Mouse (Mus musculus) layer of hippocampus, postnatal 10 days (tissue): ENCODE measurements at regions not wholly inside any gene's neighbourhood (a gene's known extent, or its start where the extent isn't known, plus 50 kb on each side); places are given as distances from the start of the nearest gene placed in this dataset.

Source experiments
- DNase-seq, 2 experiments: peaks; one replicate each; pipeline ENCODE4 v3.0.0; 2021; ENCODE audit warnings: low spot score in 2 of 2

- no peak for DNase-seq
Measured at GRCm38 (mm10) chr9:79071961-79072360, 456.6 kb downstream of the Cd109 start.

- peak; percentile 11 to 22 for DNase-seq
Measured at GRCm38 (mm10) chr9:79109611-79110010, 494.3 kb downstream of the Cd109 start.

GRCm38 (mm10) chr9:79111326-79111725, 496.0 kb downstream of the Cd109 start:
- DNase-seq: no peak

GRCm38 (mm10) chr9:79140970-79141369, 525.6 kb downstream of the Cd109 start:
- DNase-seq: no peak

- no peak for DNase-seq
Measured at GRCm38 (mm10) chr9:79146004-79146403, 530.7 kb downstream of the Cd109 start.

GRCm38 (mm10) chr9:79165596-79165995, 550.2 kb downstream of the Cd109 start:
- DNase-seq: no peak

- DNase-seq: no peak
Measured at GRCm38 (mm10) chr9:79173036-79173435, 545.6 kb downstream of the Col12a1 start.

- DNase-seq: no peak
Measured at GRCm38 (mm10) chr9:79179954-79180353, 538.7 kb downstream of the Col12a1 start.

GRCm38 (mm10) chr9:79195420-79195819, 523.2 kb downstream of the Col12a1 start:
- no peak for DNase-seq

- no peak for DNase-seq
Measured at GRCm38 (mm10) chr9:79201755-79202154, 516.9 kb downstream of the Col12a1 start.

- no peak for DNase-seq
Measured at GRCm38 (mm10) chr9:79213364-79213763, 505.3 kb downstream of the Col12a1 start.

- DNase-seq: no peak
Measured at GRCm38 (mm10) chr9:79215986-79216385, 502.6 kb downstream of the Col12a1 start.

GRCm38 (mm10) chr9:79216432-79216831, 502.2 kb downstream of the Col12a1 start:
- no peak for DNase-seq

GRCm38 (mm10) chr9:79233081-79233480, 485.6 kb downstream of the Col12a1 start:
- DNase-seq: no peak

- DNase-seq: no peak
Measured at GRCm38 (mm10) chr9:79233751-79234150, 484.9 kb downstream of the Col12a1 start.

- DNase-seq: no peak
Measured at GRCm38 (mm10) chr9:79269646-79270213, 448.9 kb downstream of the Col12a1 start.

- peak; percentile 31 to 43 for DNase-seq
Measured at GRCm38 (mm10) chr9:79270256-79270655, 448.4 kb downstream of the Col12a1 start.

GRCm38 (mm10) chr9:79287849-79288248, 430.8 kb downstream of the Col12a1 start:
- no peak for DNase-seq

GRCm38 (mm10) chr9:79295306-79295705, 423.3 kb downstream of the Col12a1 start:
- no peak for DNase-seq

- DNase-seq: peak; percentile 38 to 53
Measured at GRCm38 (mm10) chr9:79301580-79301979, 417.1 kb downstream of the Col12a1 start.

- no peak for DNase-seq
Measured at GRCm38 (mm10) chr9:79310591-79310990, 408.0 kb downstream of the Col12a1 start.

GRCm38 (mm10) chr9:79317411-79317810, 401.2 kb downstream of the Col12a1 start:
- no peak for DNase-seq

- DNase-seq: peak; percentile 25 to 35
Measured at GRCm38 (mm10) chr9:79346371-79347096, 372.1 kb downstream of the Col12a1 start.
